Mouse (Mus musculus) activated CD4-positive, CD25-positive, alpha-beta regulatory T cell (primary cell): Measurements from ENCODE around the gene Prl2a1. TPM values are rescaled to one million over a fixed set of nuclear protein-coding genes. Genes with fewer than 3 reads are reported as not detected.

Experiments
- polyA plus RNA-seq, 2 experiments: library from polyadenylated mRNA; unstranded; fragments of 100-300 nt; shearing (Covaris generic); gene quantifications; one replicate each; pipeline ENCODE4 v1.2.1; 2017

Prl2a1 gene
- not detected for polyA plus RNA-seq

GRCm38 (mm10) chr13:27801354-27801753 is at the start of gene Prl2a1:
Gene Prl2a1, plus strand, starts transcription at chr13:27801654.

GRCm38 (mm10) chr13:27780704-27781103 is 20.8 kb upstream of the Prl2a1 start, which contains the start of gene Prl7c1:
Gene Prl7c1, minus strand, starts transcription at chr13:27780804.

GRCm38 (mm10) chr13:27849042-27849441 is 47.6 kb downstream of the Prl2a1 start, which contains the start of gene Prl2c1:
Gene Prl2c1, plus strand, starts transcription at chr13:27849342.

Other genes starting within 250 kb of the Prl2a1 start
- gene Prl8a9, start 237.0 kb upstream of the Prl2a1 start, polyA plus RNA-seq, result not detected
- gene Prl8a1, start 219.5 kb upstream of the Prl2a1 start, polyA plus RNA-seq, result not detected
- not detected for gene Prl7b1, start 191.1 kb upstream of the Prl2a1 start, polyA plus RNA-seq
- gene Prl7a1, start 159.2 kb upstream of the Prl2a1 start, polyA plus RNA-seq, result not detected
- gene Prl7a2, start 133.6 kb upstream of the Prl2a1 start, polyA plus RNA-seq, result not detected
- under 1 TPM in 1 of 2 experiments, not detected in 1; 0.17 TPM for gene Prl7d1, start 84.9 kb upstream of the Prl2a1 start, polyA plus RNA-seq
- not detected for gene Prl7c1, start 20.9 kb upstream of the Prl2a1 start, polyA plus RNA-seq
- under 1 TPM in 1 of 2 experiments, not detected in 1; 0.25 TPM for gene Prl2c1, start 47.7 kb downstream of the Prl2a1 start, polyA plus RNA-seq
- gene Prl4a1, start 214.6 kb downstream of the Prl2a1 start, polyA plus RNA-seq, result under 1 TPM in 1 of 2 experiments, not detected in 1; 0.20 TPM